Mouse (Mus musculus): ENCODE results near the gene Adamtsl2. TPM values are rescaled to one million over a fixed set of nuclear protein-coding genes. Genes with fewer than 3 reads are reported as not detected.

The Adamtsl2 gene
- polyA plus RNA-seq, 1 experiment from 2014 or later: 2.5 TPM

- no peaks in the 10 kb centered on the region for H3K36me3 ChIP-seq (replicated peaks; ENCODE audit: control insufficient read depth, insufficient read depth, low read depth, low read length)
- H3K9ac ChIP-seq (replicated peaks; ENCODE audit: low read length): no peak overlapping the region
- no peak overlapping the region for H3K4me3 ChIP-seq (ENCODE audit: low read depth, low read length)
- DNase-seq (ENCODE audit: low spot score) (no peak), ATAC-seq (replicated peaks; ENCODE audit: insufficient number of reproducible peaks, low FRiP score, low TSS enrichment, low read depth) (no peak)
- no peak overlapping the region for H3K4me2 ChIP-seq (ENCODE audit: low read depth, low read length)
- H3K27me3 ChIP-seq (ENCODE audit: control insufficient read depth, insufficient read depth, low read length): no peaks in the 10 kb centered on the region
- WGBS: 62% methylated on average over 10 of the region's 10 CpGs
- H3K9me3 ChIP-seq (replicated peaks; ENCODE audit: control insufficient read depth, low read length): no peaks in the 10 kb centered on the region
- H3K27ac ChIP-seq (replicated peaks; ENCODE audit: low read depth, low read length): no peak overlapping the region
- H3K4me1 ChIP-seq (ENCODE audit: control insufficient read depth, insufficient read depth, low read length): peaks cover 10% of the 10 kb centered on the region; the same call in 1 of the 2 replicates
These were observed 1.4 kb upstream of the Adamtsl2 start for GRCm38 (mm10) chr2:27077655-27078244.

GRCm38 (mm10) chr2:27078312-27078711 is 867 bp upstream of the Adamtsl2 start:
- H3K4me2 ChIP-seq (ENCODE audit: low read depth, low read length): no peak overlapping the region
- DNase-seq (ENCODE audit: low spot score) (no peak), ATAC-seq (replicated peaks; ENCODE audit: insufficient number of reproducible peaks, low FRiP score, low TSS enrichment, low read depth) (no peak)
- H3K27me3 ChIP-seq (ENCODE audit: control insufficient read depth, insufficient read depth, low read length): no peaks in the 10 kb centered on the region
- no peaks in the 10 kb centered on the region for H3K9me3 ChIP-seq (replicated peaks; ENCODE audit: control insufficient read depth, low read length)
- no peak overlapping the region for H3K4me3 ChIP-seq (ENCODE audit: low read depth, low read length)
- 0 out of 2 replicates have a peak overlapping the region, but pooled peaks have one; percentile 9 for H3K9ac ChIP-seq (replicated peaks; ENCODE audit: low read length)
- H3K4me1 ChIP-seq (ENCODE audit: control insufficient read depth, insufficient read depth, low read length): peaks cover 10% of the 10 kb centered on the region; the same call in 1 of the 2 replicates
- H3K36me3 ChIP-seq (replicated peaks; ENCODE audit: control insufficient read depth, insufficient read depth, low read depth, low read length): no peaks in the 10 kb centered on the region
- H3K27ac ChIP-seq (replicated peaks; ENCODE audit: low read depth, low read length): no peak overlapping the region
- 28% methylated on average over 2 of the region's 2 CpGs for WGBS

- ATAC-seq (replicated peaks; ENCODE audit: insufficient number of reproducible peaks, low FRiP score, low TSS enrichment, low read depth) (peak; percentile 26), DNase-seq (ENCODE audit: low spot score) (peak; percentile 84)
- Histone ChIP-seq H3K4me2 (ENCODE audit: low read depth, low read length) (peak overlapping the region; percentile 0; the same call in 1 of the 2 replicates), H3K9ac (replicated peaks; ENCODE audit: low read length) (no peak overlapping the region), H3K36me3 (replicated peaks; ENCODE audit: control insufficient read depth, insufficient read depth, low read depth, low read length) (no peaks in the 10 kb centered on the region), H3K4me1 (ENCODE audit: control insufficient read depth, insufficient read depth, low read length) (peaks cover 10% of the 10 kb centered on the region; the same call in 1 of the 2 replicates), H3K27ac (replicated peaks; ENCODE audit: low read depth, low read length) (no peak overlapping the region), H3K4me3 (ENCODE audit: low read depth, low read length) (no peak overlapping the region), H3K9me3 (replicated peaks; ENCODE audit: control insufficient read depth, low read length) (no peaks in the 10 kb centered on the region), H3K27me3 (ENCODE audit: control insufficient read depth, insufficient read depth, low read length) (no peaks in the 10 kb centered on the region)
- WGBS: 71% methylated on average over 2 of the region's 2 CpGs
These were observed 470 bp downstream of the Adamtsl2 start for GRCm38 (mm10) chr2:27079649-27080048.

GRCm38 (mm10) chr2:27083761-27084475 is 4.7 kb downstream of the Adamtsl2 start:
- Histone ChIP-seq H3K27ac (replicated peaks; ENCODE audit: low read depth, low read length) (no peak overlapping the region), H3K27me3 (ENCODE audit: control insufficient read depth, insufficient read depth, low read length) (no peaks in the 10 kb centered on the region), H3K4me1 (ENCODE audit: control insufficient read depth, insufficient read depth, low read length) (peaks cover 5% of the 10 kb centered on the region; the same call in 1 of the 2 replicates), H3K9ac (replicated peaks; ENCODE audit: low read length) (no peak overlapping the region), H3K9me3 (replicated peaks; ENCODE audit: control insufficient read depth, low read length) (no peaks in the 10 kb centered on the region), H3K36me3 (replicated peaks; ENCODE audit: control insufficient read depth, insufficient read depth, low read depth, low read length) (no peaks in the 10 kb centered on the region), H3K4me2 (ENCODE audit: low read depth, low read length) (no peak overlapping the region), H3K4me3 (ENCODE audit: low read depth, low read length) (no peak overlapping the region)
- WGBS: 69% methylated on average over 12 of the region's 12 CpGs
- no peak for DNase-seq (ENCODE audit: low spot score)
- ATAC-seq (replicated peaks; ENCODE audit: insufficient number of reproducible peaks, low FRiP score, low TSS enrichment, low read depth): no peak

GRCm38 (mm10) chr2:27084963-27085362 is 5.8 kb downstream of the Adamtsl2 start:
- no peak for DNase-seq (ENCODE audit: low spot score)
- H3K4me1 ChIP-seq (ENCODE audit: control insufficient read depth, insufficient read depth, low read length): peaks cover 1% of the 10 kb centered on the region; the same call in 1 of the 2 replicates
- 69% methylated on average over 8 of the region's 8 CpGs for WGBS

GRCm38 (mm10) chr2:27085801-27086200 is 6.6 kb downstream of the Adamtsl2 start:
- H3K27me3 ChIP-seq (ENCODE audit: control insufficient read depth, insufficient read depth, low read length): no peaks in the 10 kb centered on the region
- H3K4me3 ChIP-seq (ENCODE audit: low read depth, low read length): no peak overlapping the region
- WGBS: 16% methylated on average over 2 of the region's 2 CpGs
- H3K9me3 ChIP-seq (replicated peaks; ENCODE audit: control insufficient read depth, low read length): no peaks in the 10 kb centered on the region
- ATAC-seq (replicated peaks; ENCODE audit: insufficient number of reproducible peaks, low FRiP score, low TSS enrichment, low read depth) (no peak), DNase-seq (ENCODE audit: low spot score) (peak; percentile 52)
- H3K36me3 ChIP-seq (replicated peaks; ENCODE audit: control insufficient read depth, insufficient read depth, low read depth, low read length): no peaks in the 10 kb centered on the region
- H3K4me1 ChIP-seq (ENCODE audit: control insufficient read depth, insufficient read depth, low read length): no peaks in the 10 kb centered on the region
- no peak overlapping the region for H3K4me2 ChIP-seq (ENCODE audit: low read depth, low read length)
- H3K27ac ChIP-seq (replicated peaks; ENCODE audit: low read depth, low read length): no peak overlapping the region
- H3K9ac ChIP-seq (replicated peaks; ENCODE audit: low read length): no peak overlapping the region

More at GRCm38 (mm10) chr2:27084963-27085362, 5.8 kb downstream of the Adamtsl2 start:
- no peaks in the 10 kb centered on the region for H3K27me3 ChIP-seq (ENCODE audit: control insufficient read depth, insufficient read depth, low read length)
- no peaks in the 10 kb centered on the region for H3K36me3 ChIP-seq (replicated peaks; ENCODE audit: control insufficient read depth, insufficient read depth, low read depth, low read length)
- ATAC-seq (replicated peaks; ENCODE audit: insufficient number of reproducible peaks, low FRiP score, low TSS enrichment, low read depth): no peak
- H3K27ac ChIP-seq (replicated peaks; ENCODE audit: low read depth, low read length): no peak overlapping the region
- H3K4me2 ChIP-seq (ENCODE audit: low read depth, low read length): no peak overlapping the region
- H3K4me3 ChIP-seq (ENCODE audit: low read depth, low read length): no peak overlapping the region
- no peaks in the 10 kb centered on the region for H3K9me3 ChIP-seq (replicated peaks; ENCODE audit: control insufficient read depth, low read length)
- no peak overlapping the region for H3K9ac ChIP-seq (replicated peaks; ENCODE audit: low read length)

GRCm38 (mm10) chr2:27086483-27087010 is 7.4 kb downstream of the Adamtsl2 start:
- H3K36me3 ChIP-seq (replicated peaks; ENCODE audit: control insufficient read depth, insufficient read depth, low read depth, low read length): no peaks in the 10 kb centered on the region
- H3K27ac ChIP-seq (replicated peaks; ENCODE audit: low read depth, low read length): no peak overlapping the region
- WGBS: 87% methylated on average over 4 of the region's 4 CpGs
- H3K4me2 ChIP-seq (ENCODE audit: low read depth, low read length): no peak overlapping the region
- H3K4me1 ChIP-seq (ENCODE audit: control insufficient read depth, insufficient read depth, low read length): no peaks in the 10 kb centered on the region
- H3K9me3 ChIP-seq (replicated peaks; ENCODE audit: control insufficient read depth, low read length): no peaks in the 10 kb centered on the region
- no peaks in the 10 kb centered on the region for H3K27me3 ChIP-seq (ENCODE audit: control insufficient read depth, insufficient read depth, low read length)
- ATAC-seq (replicated peaks; ENCODE audit: insufficient number of reproducible peaks, low FRiP score, low TSS enrichment, low read depth) (no peak), DNase-seq (ENCODE audit: low spot score) (no peak)
- H3K9ac ChIP-seq (replicated peaks; ENCODE audit: low read length): no peak overlapping the region
- H3K4me3 ChIP-seq (ENCODE audit: low read depth, low read length): no peak overlapping the region

- Histone ChIP-seq H3K27me3 (ENCODE audit: control insufficient read depth, insufficient read depth, low read length) (no peaks in the 10 kb centered on the region), H3K4me3 (ENCODE audit: low read depth, low read length) (no peak overlapping the region), H3K4me1 (ENCODE audit: control insufficient read depth, insufficient read depth, low read length) (no peaks in the 10 kb centered on the region), H3K36me3 (replicated peaks; ENCODE audit: control insufficient read depth, insufficient read depth, low read depth, low read length) (no peaks in the 10 kb centered on the region), H3K27ac (replicated peaks; ENCODE audit: low read depth, low read length) (no peak overlapping the region; the same call in 1 of the 2 replicates), H3K9me3 (replicated peaks; ENCODE audit: control insufficient read depth, low read length) (no peaks in the 10 kb centered on the region), H3K4me2 (ENCODE audit: low read depth, low read length) (no peak overlapping the region), H3K9ac (replicated peaks; ENCODE audit: low read length) (no peak overlapping the region)
- DNase-seq (ENCODE audit: low spot score): no peak
- 92% methylated on average over 5 of the region's 5 CpGs for WGBS
- no peak for ATAC-seq (replicated peaks; ENCODE audit: insufficient number of reproducible peaks, low FRiP score, low TSS enrichment, low read depth)
These were observed 8.4 kb downstream of the Adamtsl2 start for GRCm38 (mm10) chr2:27087581-27087980.
